Mouse (Mus musculus) gastrocnemius, adult 18-20 months (tissue): ENCODE results near the gene Msh3. TPM values are rescaled to one million over a fixed set of nuclear protein-coding genes. Genes with fewer than 3 reads are reported as not detected.

ENCODE experiments used
- DNase-seq: peaks from one replicate; pipeline ENCODE4 v3.0.0; 2021; ENCODE audit warnings: low spot score
- total RNA-seq, 2 experiments: library from RNA; stranded (reverse); gene quantifications; 2 replicates each; pipeline ENCODE4 v1.2.3; 2021

The Msh3 gene
- total RNA-seq, 2 experiments from 2014 or later, result 9.4 to 10.7 TPM

DNA sequence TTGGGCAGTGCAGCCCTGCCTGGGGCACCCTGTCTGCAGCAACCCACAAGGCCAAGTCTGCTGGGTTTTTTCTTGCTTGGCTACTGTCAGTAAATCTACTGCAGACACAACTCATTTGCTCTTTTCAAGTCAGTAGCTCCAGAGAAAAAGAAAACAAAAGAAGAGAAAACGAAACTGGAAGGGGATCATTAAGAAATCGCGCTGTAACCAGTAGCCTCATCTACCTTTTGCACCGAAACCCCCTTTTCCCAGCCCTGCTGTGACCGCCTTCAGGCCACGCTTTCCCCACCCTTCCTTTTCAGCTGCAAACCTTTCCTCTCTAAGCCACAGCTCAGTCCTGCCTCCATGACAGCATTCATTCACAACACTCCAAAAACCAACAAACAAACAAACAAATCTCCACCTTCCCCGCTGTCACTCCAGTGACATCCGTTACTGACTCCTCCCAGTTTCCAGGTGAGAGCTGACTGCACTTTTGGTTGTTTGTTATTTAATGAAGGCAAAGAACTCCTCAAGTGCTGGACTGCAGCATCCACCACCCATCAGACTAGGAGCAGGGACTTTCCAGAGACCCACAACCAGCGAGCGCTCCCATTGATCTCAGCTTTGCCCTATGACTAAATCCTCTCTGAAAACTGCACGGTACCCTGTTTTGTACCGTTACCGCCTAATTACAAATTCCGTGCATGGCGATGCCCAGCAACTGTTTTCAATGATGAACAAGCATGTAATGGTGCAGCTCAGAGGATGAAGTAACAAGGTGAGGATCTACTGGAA is 22.5 kb downstream of the Msh3 start:
- no peak for DNase-seq

GRCm38 (mm10) chr13:92330621-92331020 is 24.2 kb downstream of the Msh3 start:
- no peak for DNase-seq

- DNase-seq, result no peak
Observed at GRCm38 (mm10) chr13:92328000-92328399, 26.8 kb downstream of the Msh3 start.

DNA sequence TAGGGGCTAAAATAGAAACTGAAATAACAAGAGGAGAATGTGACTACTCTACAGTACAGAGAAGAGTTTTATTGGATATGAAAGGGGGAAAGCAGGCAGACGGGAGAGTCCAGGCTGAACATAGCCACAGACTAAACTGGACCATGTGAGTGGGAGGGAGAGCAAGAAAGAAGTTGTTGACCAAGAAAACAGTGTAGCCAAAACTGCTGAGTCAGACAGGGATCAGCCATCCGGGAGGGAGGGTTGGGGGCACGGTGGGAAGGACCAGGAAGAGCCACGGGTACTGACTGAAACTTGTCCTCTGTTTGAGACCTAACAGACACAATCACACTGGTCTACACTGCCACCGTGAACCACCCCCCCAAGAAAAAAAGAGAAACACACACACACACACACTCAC is 28.8 kb downstream of the Msh3 start:
- DNase-seq, result no peak

DNA sequence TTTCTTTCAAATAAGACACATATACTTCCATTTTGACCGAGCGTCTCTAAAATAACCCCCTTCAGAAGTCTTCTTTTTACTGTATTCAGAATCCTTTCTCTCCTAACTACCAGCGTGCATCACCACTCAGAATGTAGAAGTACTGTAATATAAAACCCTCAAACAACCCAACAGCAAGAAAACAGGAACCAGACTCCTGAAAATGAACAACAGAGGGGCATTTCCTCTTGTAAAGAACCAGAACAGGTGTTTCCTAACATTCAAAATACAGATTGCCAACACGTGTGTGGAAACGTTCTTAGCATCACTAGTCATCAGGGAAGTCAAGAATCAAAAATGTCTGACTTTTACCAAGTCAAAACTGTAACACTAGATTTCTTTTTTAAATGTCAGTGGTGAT is 34.0 kb downstream of the Msh3 start:
- no peak for DNase-seq

DNA sequence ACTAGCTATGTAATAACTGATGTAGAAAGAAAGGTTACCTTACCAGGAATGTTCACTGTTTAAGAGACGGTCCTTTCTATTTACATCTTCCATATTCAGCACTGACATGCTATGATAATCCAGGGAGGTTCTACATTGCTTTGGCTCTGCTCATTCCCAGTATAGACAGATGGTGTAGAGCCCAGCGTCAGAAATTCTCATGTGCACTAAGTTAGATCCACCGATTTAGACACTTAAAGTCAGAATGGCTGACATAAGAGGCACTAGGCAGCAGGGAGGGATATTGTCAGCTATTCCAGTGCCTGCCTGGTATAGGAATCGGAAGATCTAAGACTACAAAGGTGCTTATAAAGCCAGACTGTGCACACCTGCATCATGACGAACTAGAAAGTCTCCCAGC is 40.2 kb downstream of the Msh3 start:
- no peak for DNase-seq

GRCm38 (mm10) chr13:92305680-92306079 is 49.1 kb downstream of the Msh3 start, which contains the start of gene Gm20379:
Gene Gm20379 (plus strand): TSS chr13:92305980.
- DNase-seq, result no peak

- no peak for DNase-seq
Observed at GRCm38 (mm10) chr13:92304291-92304690, 50.5 kb downstream of the Msh3 start.

DNA sequence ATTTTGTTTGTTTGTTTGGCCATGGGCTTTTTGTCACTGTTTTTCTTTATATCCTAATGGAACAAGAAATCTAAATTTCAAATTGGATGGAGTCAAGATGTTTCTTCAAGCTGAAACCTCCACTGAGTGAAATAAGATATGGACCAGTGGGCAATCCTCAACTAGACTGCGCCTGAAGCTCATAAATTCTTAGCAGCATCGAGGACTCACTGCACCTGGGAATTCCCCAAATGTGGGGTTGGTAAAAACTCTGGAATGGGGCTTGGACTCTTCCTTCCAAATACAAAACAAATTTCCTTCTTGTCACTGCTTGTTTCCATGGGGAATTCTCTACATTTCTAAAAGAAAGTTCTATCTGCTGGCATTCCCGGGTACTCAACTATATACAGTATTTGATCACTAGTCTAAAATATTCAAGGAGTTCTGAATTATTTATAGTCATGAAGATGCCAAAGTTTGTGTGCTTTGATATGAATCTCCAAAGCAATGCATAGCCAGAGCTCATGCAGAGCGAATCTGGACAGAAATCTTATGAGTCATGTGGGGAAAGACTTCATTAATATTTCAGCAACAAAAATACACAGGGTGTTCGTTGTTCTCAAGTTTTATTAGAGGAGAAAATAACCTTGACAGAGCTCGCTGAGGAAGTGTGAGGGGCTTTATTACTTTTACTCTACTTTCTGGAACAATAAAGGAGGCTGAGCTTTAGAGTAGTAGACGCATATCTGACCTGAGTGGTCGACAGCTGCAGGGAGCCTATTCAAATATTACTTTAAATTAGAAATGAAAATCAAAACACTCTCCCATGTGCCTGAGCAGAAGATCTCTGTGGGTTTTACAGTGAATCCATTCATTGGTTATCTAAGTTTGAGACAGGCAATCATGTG is 51.5 kb downstream of the Msh3 start:
- DNase-seq, result no peak

DNA sequence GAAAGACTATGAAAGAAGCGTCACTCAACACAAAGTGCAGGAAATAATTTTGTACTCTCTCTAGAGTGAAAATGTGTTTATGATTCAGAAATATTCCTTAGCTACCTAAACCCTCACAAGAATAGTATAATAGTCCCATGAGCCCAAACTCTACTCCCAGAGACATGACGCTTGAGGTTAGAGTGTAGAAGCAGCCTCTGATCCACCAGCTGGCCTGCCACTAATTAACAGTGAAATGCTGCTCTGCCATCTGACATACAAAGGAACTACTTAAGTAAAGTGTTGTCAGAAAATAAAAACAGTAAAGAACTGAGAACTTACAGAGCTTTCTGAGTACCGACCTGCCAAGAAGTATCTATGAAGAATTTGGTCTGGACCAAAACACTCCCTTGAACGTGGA is 52.3 kb downstream of the Msh3 start:
- DNase-seq, result no peak

GRCm38 (mm10) chr13:92301754-92302153 is 53.0 kb downstream of the Msh3 start:
- DNase-seq, result no peak

DNA sequence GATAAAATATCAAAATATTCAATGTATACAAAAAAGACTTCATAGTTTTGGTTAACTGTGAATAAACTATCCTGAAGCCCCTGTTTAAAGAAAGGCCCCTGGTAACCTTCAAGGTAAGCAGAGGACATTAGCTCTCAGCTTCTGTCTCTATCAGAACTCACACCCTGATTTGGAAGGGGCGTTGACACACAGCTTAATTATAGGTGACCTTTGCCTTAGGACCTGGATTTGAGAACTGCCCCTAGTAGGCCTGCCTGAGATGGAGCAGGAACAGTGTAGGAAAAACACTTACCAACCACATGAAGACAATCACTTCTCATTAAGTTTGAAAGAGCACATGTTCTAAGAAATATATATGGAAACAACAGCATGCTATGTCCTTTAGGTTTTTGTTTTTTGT is 55.3 kb downstream of the Msh3 start:
- no peak for DNase-seq

DNA sequence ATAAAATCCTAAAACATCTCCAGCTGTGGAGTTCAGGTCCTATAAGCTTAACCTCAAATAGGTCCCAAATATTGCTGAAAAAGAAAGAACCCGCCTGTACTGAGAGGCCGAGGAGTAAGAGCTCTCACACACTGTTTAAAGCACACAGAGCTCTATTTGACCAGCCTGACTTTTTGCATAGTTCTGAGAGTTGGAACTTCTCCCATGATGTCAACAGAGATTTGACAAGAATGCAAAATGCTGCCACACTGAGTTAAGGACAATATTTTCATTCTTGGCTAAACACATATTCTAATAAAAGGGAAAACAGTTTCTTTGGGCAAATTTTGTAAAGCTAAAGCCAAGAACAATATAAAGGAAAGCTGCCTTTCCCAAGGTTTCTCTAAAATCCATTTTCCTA is 57.8 kb downstream of the Msh3 start:
- DNase-seq, result no peak

DNA sequence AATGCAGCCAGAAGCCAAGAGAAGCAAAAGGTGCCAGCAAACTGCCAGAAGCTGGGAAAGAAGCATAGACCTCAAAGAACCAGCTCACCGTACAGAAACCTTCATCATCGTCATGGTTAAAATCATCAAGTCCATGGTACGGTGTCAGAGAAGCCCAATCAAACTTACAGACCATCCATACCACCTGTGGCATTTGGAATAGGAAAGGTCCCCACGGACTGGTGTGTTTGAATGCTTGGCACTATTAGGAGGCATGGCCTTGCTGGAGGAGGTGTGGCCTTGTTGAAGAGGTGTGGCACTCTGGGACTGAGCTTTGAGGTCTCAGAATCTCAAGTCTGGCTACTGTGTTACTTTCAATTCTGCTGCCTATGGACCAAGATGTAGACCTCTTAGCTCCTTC is 58.3 kb downstream of the Msh3 start:
- no peak for DNase-seq

DNA sequence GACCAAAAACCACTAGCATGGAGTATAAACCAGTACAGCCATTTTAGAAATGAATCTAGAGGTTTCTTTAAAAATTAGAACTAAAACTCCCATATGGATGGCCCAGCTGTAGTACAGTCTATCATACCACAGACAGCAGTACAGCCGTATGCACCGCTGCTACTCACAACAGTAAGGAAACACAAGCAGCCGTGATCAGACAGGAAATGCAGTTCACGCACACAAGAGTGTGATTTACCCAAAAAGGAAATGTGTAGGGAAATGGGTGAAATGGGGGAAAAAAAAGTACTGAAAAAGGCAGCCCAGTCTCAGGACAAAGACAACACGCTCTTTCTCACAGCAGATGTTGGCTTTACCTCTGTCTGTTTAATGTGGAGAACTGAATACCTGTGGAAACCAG is 60.9 kb downstream of the Msh3 start:
- DNase-seq, result no peak

- DNase-seq, result no peak
Observed at GRCm38 (mm10) chr13:92291605-92292004, 63.2 kb downstream of the Msh3 start.

DNA sequence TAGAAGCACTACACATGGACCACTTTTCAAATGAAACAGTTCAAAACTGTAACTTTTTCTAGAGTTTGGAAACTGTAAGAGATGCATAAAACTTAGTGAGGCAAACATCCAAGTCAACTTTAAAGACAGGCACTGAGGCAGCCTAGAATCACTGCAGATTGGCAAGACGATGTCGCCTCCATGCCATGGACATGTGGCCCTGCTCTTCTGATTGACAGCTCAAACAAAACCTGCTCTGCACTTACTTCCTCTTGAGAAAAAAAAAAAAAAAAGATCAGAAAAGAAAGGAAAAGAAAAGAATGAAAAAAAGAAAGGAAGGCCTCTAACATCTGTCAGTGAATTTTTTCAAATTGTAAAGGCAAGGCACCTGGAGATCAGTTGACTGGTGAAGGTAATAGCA is 77.8 kb downstream of the Msh3 start:
- DNase-seq, result no peak

DNA sequence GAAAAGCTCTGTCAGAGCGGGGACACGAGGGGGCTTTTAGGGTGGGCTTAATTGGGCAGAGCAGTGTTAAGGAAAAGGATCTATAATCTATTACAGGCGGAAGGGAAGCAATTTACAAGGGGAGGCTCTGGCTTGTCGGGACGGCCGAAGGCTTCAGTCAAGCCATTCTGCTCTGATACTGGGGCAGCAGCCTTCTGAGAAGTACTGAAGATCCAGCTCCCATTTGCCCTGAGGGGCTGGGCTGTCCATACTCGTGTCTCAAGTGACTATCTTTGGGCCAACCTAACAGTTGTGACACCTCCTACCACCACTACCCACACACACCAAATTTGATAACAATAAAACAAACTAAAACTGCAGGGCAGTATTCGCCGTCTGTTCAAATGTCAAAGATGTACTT is 79.5 kb downstream of the Msh3 start:
- DNase-seq, result no peak

GRCm38 (mm10) chr13:92274274-92275198 is 80.3 kb downstream of the Msh3 start:
- peak; percentile 48 for DNase-seq

GRCm38 (mm10) chr13:92267076-92267475 is 87.7 kb downstream of the Msh3 start:
- no peak for DNase-seq

- DNase-seq, result no peak
Observed at GRCm38 (mm10) chr13:92263566-92263965, 91.2 kb downstream of the Msh3 start.

DNA sequence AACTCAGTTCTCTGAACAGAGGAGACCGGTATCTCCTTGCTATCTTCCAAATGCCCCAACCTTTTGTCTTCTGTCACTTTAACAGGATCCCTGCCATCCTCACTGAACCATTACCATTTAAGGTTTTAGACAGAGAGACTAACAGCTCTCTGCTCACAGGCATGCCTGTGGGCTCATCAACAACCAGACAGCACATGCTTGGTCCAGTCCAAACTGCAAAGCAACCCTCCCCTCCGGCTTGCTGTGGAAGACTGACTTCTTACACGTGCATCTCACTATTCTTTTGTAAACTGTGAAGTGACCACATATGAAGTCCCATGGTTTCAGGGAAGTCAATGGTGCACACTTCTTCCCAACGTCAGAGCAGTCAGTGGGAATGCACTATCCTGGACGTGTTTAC is 93.5 kb downstream of the Msh3 start:
- DNase-seq, result no peak
